Mouse (Mus musculus) gastrocnemius, postnatal 10 days (tissue): ENCODE measurements around the gene Myo1b. TPM values are rescaled to one million over a fixed set of nuclear protein-coding genes. Genes with fewer than 3 reads are reported as not detected.
A peak's percentile ranks its signal among the peaks of the same experiment; 100 is the strongest.
"Not testable (repeated sequence)": the region's sequence is repeated elsewhere in the genome, so short reads cannot be mapped to it uniquely, and the experiment has no call there.

Experiments used
- DNase-seq: peaks from one replicate; pipeline ENCODE4 v3.0.0; 2021; ENCODE audit warnings: mixed read lengths
- total RNA-seq, 2 experiments: library from RNA; stranded (reverse); gene quantifications; 2 replicates each; pipeline ENCODE4 v1.2.3; 2021

The Myo1b gene
- total RNA-seq, 2 experiments from 2014 or later = 32.1 to 50.0 TPM

- no peak for DNase-seq
Measured at GRCm38 (mm10) chr1:51895961-51896360, 19.9 kb downstream of the Myo1b start.

- no peak for DNase-seq
Measured at GRCm38 (mm10) chr1:51894721-51895120, 21.1 kb downstream of the Myo1b start.

DNA sequence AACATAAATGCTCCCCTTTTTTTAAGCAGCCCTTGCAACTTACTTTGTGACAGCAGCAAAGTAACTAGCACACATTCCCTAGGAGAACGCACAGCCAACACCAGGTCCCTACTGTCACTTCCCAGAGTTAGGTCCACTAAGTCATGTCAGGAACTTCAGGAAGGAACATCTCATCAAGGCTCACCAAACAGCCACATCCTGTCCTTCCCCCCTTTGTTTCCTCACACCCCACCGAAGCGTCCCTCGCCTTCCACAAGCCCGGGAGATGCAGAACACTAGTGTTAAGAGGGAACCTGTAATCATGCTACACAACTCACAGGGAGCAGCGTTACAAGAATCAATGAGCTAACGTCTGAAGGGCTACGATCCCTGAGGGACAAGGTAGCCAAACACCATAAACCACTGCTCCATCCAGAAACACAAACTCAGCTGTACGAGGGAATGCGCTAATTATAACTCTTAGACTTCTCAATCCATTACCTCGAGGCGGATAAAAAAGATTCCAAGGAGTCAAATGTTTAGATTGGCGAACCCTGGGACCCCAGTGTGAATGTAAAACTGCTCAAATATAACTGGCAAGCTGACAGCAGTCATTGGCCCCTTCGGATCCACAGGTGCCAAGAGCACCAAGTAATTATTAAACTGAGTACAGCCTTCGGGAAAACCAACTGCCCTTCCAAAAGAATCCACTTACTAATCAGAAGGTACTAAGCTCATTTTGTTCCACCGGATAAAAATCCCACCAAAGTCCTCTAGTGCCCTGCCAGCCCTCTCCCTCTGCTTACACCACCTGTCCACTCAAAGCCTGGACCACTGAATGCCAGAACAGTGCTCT is 22.1 kb downstream of the Myo1b start:
- no peak for DNase-seq

- no peak for DNase-seq
Measured at GRCm38 (mm10) chr1:51892005-51892404, 23.9 kb downstream of the Myo1b start.

GRCm38 (mm10) chr1:51888046-51888813 is 27.6 kb downstream of the Myo1b start:
- DNase-seq = no peak

DNA sequence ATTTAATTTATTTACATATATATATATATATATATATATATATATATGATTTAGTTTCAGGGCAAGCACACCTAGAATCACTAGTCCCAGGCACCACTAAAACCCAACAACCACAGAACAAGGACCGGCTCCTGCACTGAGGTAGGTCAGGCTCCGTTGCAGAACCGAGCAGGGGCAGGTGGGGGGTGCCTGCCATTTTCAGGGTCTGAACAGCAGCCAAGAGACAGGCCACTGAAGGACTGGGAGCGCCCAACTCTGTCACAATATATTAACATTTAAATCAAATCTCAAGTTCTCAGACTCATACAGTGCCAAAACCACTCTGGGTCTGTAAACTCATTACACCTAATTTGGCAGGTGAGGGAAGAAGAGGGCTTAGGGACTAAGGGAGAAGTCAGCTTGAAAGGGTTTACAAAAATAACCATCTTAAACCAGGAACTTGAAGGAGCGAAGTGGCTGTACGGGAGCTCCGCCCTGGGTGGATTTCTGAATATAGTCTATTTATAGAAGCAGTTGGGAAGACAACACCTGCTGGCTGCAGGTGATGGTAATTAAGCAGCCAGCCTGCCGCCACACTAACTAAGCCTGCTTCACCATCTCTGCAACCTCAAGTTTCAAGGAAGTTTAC is 30.4 kb downstream of the Myo1b start:
- no peak for DNase-seq

DNA sequence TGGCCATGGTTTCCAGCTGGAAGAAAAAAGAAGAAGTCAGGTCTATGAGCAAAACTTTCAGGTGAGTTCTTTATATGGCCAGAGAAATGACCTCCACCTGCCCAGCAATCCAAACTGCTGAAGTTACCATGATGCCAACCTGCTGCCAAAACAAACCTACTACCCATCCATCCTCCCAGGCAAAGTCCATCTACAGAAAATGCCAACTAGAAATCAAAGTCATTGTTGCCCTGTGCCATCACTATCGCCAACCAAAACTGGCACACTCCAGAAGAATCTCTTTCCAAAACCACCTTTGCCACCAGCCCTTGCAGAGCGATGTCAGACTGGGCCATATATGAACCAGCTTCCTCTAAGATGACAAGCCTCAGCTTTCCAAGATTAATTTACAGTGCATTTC is 32.7 kb downstream of the Myo1b start:
- DNase-seq = no peak

- DNase-seq = no peak
Measured at GRCm38 (mm10) chr1:51882752-51883151, 33.1 kb downstream of the Myo1b start.

DNA sequence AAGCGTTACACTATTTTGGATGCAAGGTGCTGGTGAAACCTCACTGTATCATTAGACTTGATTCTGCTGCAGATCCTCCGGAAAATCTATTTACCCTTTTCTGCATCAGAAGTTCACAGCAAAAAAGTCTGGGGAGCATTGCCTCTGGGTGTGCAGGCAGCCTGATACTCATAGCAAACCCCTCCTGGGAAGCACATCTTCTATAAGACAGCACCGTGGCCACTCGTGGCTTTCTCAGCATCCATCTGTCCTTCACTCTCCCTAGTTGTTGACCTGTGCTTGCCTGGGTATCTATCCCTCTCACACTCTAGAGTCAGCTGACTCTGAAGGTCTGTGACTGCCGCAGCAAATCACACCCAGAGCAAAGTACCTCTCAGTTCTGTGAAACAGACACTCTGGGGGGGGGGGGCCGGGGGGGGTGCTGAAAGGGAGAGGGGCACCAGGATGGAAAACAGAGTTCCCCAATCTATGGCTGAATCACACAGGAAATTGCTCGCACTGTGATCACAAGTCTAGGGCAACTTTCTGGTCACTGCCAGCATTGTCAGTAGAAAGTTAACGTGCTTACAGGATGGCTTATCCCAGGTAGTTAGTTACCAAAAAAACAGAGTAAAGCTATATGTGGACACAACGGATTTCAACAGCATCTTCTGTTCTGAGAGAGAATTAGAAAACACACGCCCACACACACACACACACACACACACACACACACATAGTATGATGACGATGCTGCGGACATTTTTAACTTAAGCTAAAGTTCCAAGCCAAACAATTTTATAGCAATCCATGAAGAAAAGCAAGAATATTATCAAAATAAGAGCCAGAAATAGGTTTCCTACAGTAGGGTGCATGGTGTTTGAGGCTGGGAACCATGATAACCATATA is 35.7 kb downstream of the Myo1b start:
- DNase-seq = no peak

GRCm38 (mm10) chr1:51879333-51879770 is 36.5 kb downstream of the Myo1b start:
- DNase-seq = no peak

- DNase-seq = no peak
Measured at GRCm38 (mm10) chr1:51875462-51876225, 40.2 kb downstream of the Myo1b start.

- no peak for DNase-seq
Measured at GRCm38 (mm10) chr1:51872493-51873261, 43.2 kb downstream of the Myo1b start.

GRCm38 (mm10) chr1:51871234-51871633 is 44.6 kb downstream of the Myo1b start:
- DNase-seq = not testable (repeated sequence)

- DNase-seq = no peak
Measured at GRCm38 (mm10) chr1:51862828-51863421, 52.9 kb downstream of the Myo1b start.

- no peak for DNase-seq
Measured at GRCm38 (mm10) chr1:51860837-51861236, 55.0 kb downstream of the Myo1b start.

- no peak for DNase-seq
Measured at GRCm38 (mm10) chr1:51856946-51857345, 58.9 kb downstream of the Myo1b start.

- no peak for DNase-seq
Measured at GRCm38 (mm10) chr1:51856245-51856915, 59.5 kb downstream of the Myo1b start.

DNA sequence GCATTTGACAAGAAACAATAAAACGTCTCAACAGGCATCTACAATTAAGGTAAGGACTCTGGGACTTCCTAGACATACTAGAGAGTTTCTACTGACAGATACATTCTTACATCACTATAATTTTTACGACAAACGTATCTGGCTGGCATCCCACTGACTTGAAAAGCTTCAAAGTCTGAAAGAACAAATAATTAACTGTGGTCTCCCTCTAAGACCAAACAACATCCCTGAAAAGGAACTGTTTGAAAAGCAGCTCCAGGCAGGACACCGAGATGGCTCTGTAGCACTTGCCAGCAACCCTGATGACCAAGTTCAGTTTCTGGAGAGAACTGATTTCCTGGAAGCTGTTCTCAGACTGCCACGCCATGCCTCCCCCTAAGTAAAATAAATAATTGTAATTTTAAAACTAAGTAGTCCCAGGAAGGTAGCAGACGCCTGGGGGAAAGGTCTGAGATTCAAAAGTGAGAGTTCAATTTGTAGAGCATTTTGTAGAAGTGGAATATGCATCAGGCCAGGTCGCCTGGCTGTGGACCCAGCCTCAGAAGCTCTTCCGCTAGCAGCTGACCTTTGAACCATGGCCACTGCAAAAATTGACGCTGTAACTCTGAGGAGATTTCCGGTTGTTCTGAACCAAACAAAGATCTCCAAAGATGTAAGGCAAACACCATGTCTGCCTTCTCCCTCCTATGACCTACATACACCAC is 60.2 kb downstream of the Myo1b start:
- no peak for DNase-seq

DNA sequence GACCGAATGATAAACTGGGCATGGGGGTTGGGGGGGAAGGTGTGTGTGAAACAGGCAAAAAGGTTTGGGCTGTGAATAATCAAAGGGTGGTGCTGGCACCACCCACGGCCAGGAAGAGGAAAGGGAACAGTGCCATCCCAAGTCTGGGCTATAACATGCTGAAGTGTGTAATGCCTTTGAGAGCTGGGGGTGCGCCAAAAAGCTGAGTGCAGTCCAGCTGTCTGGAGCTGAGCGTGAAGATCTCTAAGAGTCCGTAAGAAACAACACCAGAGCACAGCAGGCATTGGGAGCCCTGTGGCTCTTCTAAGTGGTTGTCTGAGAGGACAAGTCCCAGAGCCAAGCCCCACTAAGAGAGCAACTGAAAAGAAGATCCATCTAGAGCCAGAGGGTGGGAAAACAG is 63.6 kb downstream of the Myo1b start:
- peak; percentile 24 for DNase-seq
